Mouse (Mus musculus) limb, embryonic 15.5 days (tissue): ENCODE measurements at regions not wholly inside any gene's neighbourhood (a gene's known extent, or its start where the extent isn't known, plus 50 kb on each side); places are given as distances from the start of the nearest gene placed in this dataset.
A peak's percentile ranks its signal among the peaks of the same experiment; 100 is the strongest.

Experiments used
- ATAC-seq: fragments of 200-750 bp; cut with Nextera tagmentation; 2 replicates; pipeline ENCODE4 v1.8.0; 2017; ENCODE audit warnings: low read depth, moderate TSS enrichment; ENCODE audit not compliant: insufficient number of reproducible peaks, low FRiP score, low TSS enrichment
- H3K27ac ChIP-seq: fragments of 300-500 bp; sonication (generic); 2 replicates; pipeline ENCODE4 v1.5.1; 2015; ENCODE audit warnings: moderate library complexity, mild to moderate bottlenecking, inconsistent platforms
- H3K27me3 ChIP-seq: fragments of 300-500 bp; sonication (generic); 2 replicates; pipeline ENCODE4 v1.6.1; 2015; ENCODE audit warnings: inconsistent platforms
- H3K36me3 ChIP-seq: fragments of 300-500 bp; sonication (generic); 2 replicates; pipeline ENCODE4 v1.6.1; 2015; ENCODE audit warnings: inconsistent platforms
- H3K4me1 ChIP-seq: fragments of 300-500 bp; sonication (generic); 2 replicates; pipeline ENCODE4 v1.6.1; 2015; ENCODE audit warnings: inconsistent platforms
- H3K4me2 ChIP-seq: fragments of 300-500 bp; sonication (generic); 2 replicates; pipeline ENCODE4 v1.6.1; 2015; ENCODE audit warnings: mild to moderate bottlenecking, inconsistent platforms
- H3K4me3 ChIP-seq: fragments of 300-500 bp; sonication (generic); 2 replicates; pipeline ENCODE4 v1.5.1; 2015; ENCODE audit warnings: mild to moderate bottlenecking, inconsistent platforms
- H3K9ac ChIP-seq: fragments of 300-500 bp; sonication (generic); 2 replicates; pipeline ENCODE4 v1.6.1; 2015; ENCODE audit warnings: inconsistent platforms
- H3K9me3 ChIP-seq: fragments of 300-500 bp; sonication (generic); 2 replicates; pipeline ENCODE4 v1.6.1; 2016; ENCODE audit warnings: inconsistent platforms
- WGBS: fragments of 180-500 bp; shearing (Covaris S2); methylation state at CpG from one replicate; pipeline ENCODE4 v1.1.7; 2015; 5-methylcytosine and 5-hydroxymethylcytosine counted together

DNA sequence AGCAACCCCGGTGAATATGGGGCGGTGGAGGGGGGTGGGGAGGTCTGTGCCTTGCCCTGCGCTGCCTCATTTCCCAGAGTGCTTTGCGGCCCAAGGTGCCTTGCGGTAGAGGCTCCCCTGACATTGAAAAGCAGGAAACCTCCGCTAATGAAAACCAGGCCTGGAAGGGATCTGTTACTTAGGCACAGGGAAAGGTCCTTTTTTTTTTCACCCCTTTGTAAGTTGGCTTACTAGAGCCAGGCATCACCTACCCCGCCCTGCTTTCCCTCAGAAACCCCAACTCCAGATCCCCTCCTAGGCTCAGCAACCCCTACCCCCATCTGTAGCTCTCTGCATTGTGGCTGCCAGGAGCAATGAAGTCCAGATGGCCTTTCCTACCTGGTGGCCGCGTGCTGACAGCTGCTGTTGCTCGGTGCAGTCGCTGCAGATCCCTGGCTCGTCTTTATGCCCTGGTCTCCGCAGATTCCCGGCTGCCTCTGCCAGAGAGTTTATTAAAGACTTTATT lies 353.4 kb downstream of the Ptpru start:
- Histone ChIP-seq H3K4me1 (peaks cover 66% of the 10 kb centered on the region), H3K4me3 (no peak overlapping the region)
- WGBS, result 17% methylated on average over 14 of the region's 14 CpGs

GRCm38 (mm10) chr4:131485126-131485825 lies 352.8 kb downstream of the Ptpru start:
- WGBS, result 40% methylated on average over 13 of the region's 13 CpGs
- Histone ChIP-seq H3K27ac (peak overlapping the region; percentile 68), H3K4me3 (no peak overlapping the region), H3K4me1 (peaks cover 66% of the 10 kb centered on the region), H3K9me3 (no peaks in the 10 kb centered on the region), H3K36me3 (no peaks in the 10 kb centered on the region), H3K27me3 (no peaks in the 10 kb centered on the region; the same call in 1 of the 2 replicates), H3K4me2 (peak overlapping the region; percentile 19; the same call in 1 of the 2 replicates), H3K9ac (no peak overlapping the region)
- ATAC-seq, result no peak

More for the DNA sequence above, 353.4 kb downstream of the Ptpru start:
- Histone ChIP-seq H3K27ac (peak overlapping the region; percentile 68), H3K4me2 (peak overlapping the region; percentile 19; the same call in 1 of the 2 replicates), H3K27me3 (peaks cover 3% of the 10 kb centered on the region; the same call in 1 of the 2 replicates), H3K9ac (no peak overlapping the region), H3K9me3 (no peaks in the 10 kb centered on the region), H3K36me3 (no peaks in the 10 kb centered on the region)
- peak; percentile 49 for ATAC-seq

- Histone ChIP-seq H3K36me3 (no peaks in the 10 kb centered on the region), H3K27me3 (peaks cover 3% of the 10 kb centered on the region), H3K27ac (no peak overlapping the region), H3K9ac (no peak overlapping the region), H3K4me2 (no peak overlapping the region), H3K9me3 (no peaks in the 10 kb centered on the region), H3K4me1 (peaks cover 66% of the 10 kb centered on the region), H3K4me3 (no peak overlapping the region)
- WGBS, result 10% methylated on average over 4 of the region's 4 CpGs
- ATAC-seq, result no peak
These were observed 351.3 kb downstream of the Ptpru start for GRCm38 (mm10) chr4:131486821-131487220.

DNA sequence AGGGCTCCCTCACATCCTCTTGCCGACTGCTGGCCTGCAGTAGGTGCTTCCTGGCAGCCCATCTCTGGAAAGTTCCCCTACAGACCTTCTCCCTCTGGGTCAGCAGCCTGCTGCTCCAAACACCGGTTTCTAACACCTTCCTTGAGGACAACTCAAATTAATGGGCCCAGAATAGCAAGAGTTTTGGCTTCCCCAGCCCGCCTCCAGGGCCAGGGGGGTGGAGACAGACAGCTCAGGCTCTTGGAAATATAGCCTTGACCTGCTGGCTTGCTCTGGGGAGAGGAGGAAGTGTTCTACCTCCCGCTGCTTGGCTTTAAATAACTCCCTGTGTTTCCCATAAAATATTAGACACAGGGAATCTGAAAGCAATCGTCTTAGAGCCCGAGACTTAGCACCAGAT lies 349.8 kb downstream of the Ptpru start:
- H3K36me3 ChIP-seq, result no peaks in the 10 kb centered on the region
- H3K27ac ChIP-seq, result 0 out of 2 replicates have a peak overlapping the region, but pooled peaks have one; percentile 33
- 0 out of 2 replicates have a peak overlapping the region, but pooled peaks have one; percentile 3 for H3K4me2 ChIP-seq
- H3K4me3 ChIP-seq, result no peak overlapping the region
- H3K9me3 ChIP-seq, result no peaks in the 10 kb centered on the region
- peaks cover 57% of the 10 kb centered on the region for H3K4me1 ChIP-seq
- ATAC-seq, result no peak
- H3K9ac ChIP-seq, result no peak overlapping the region
- WGBS, result 13% methylated on average over 6 of the region's 6 CpGs
- peaks cover 8% of the 10 kb centered on the region for H3K27me3 ChIP-seq

- no peaks in the 10 kb centered on the region for H3K9me3 ChIP-seq
- WGBS, result 25% methylated on average over 3 of the region's 3 CpGs
- H3K4me1 ChIP-seq, result peaks cover 49% of the 10 kb centered on the region
- no peak for ATAC-seq
- no peak overlapping the region for H3K4me2 ChIP-seq
- H3K27me3 ChIP-seq, result peaks cover 13% of the 10 kb centered on the region
- no peak overlapping the region for H3K9ac ChIP-seq
- H3K27ac ChIP-seq, result no peak overlapping the region
- no peaks in the 10 kb centered on the region for H3K36me3 ChIP-seq
- no peak overlapping the region for H3K4me3 ChIP-seq
These were observed 349.0 kb downstream of the Ptpru start for GRCm38 (mm10) chr4:131489056-131489455.

DNA sequence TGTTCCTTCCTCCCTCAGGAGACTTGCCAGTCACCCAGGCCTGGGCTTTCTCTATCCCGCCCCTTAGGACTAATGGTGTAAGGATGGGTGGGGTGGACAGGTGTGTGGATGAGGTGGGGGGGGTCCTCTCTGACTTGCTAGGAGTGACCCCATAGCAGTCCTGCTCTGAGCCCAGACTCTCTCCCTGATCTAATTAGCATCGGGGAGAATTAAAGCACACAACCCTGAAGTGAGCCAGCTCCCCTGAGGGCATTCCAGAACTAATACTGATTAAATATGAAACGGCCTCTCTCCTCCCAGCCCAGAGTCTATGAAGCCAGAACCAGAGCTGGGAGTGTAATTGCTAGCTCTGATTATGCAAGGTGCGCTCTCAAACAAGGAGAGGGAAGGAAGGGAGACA lies 346.1 kb downstream of the Ptpru start:
- Histone ChIP-seq H3K4me2 (no peak overlapping the region), H3K36me3 (no peaks in the 10 kb centered on the region), H3K27ac (no peak overlapping the region), H3K27me3 (peaks cover 17% of the 10 kb centered on the region), H3K4me1 (peaks cover 34% of the 10 kb centered on the region), H3K9me3 (no peaks in the 10 kb centered on the region), H3K9ac (no peak overlapping the region), H3K4me3 (no peak overlapping the region)
- 28% methylated on average over 4 of the region's 4 CpGs for WGBS
- ATAC-seq, result no peak

GRCm38 (mm10) chr4:131493726-131494125 lies 344.4 kb downstream of the Ptpru start:
- Histone ChIP-seq H3K4me3 (no peak overlapping the region), H3K4me1 (peaks cover 20% of the 10 kb centered on the region)
- WGBS, result 63% methylated on average over 4 of the region's 4 CpGs

DNA sequence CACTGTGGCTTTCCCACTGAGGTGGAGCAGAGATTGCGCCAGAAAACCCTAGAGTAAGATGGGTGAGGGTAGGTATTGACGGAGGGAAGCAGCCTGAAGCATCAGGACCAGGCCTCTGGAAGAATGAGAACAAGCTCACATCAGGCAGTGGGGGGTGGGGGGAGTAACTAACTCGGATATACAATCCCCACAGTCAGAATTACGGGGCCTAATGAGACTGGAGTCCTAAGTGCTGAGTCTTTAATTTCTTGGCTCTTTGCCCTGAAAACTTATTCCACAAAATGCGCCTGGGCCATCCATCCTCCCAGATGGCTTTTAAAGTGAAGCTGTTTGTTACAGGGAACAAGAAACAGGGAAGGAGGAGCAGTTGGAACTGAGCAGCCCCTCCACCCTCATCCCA lies 341.2 kb downstream of the Ptpru start:
- H3K27me3 ChIP-seq, result peaks cover 15% of the 10 kb centered on the region; the same call in 1 of the 2 replicates
- no peaks in the 10 kb centered on the region for H3K36me3 ChIP-seq
- ATAC-seq, result no peak
- no peak overlapping the region for H3K4me2 ChIP-seq
- H3K4me1 ChIP-seq, result peaks cover 12% of the 10 kb centered on the region; the same call in 1 of the 2 replicates
- WGBS, result 23% methylated on average over 5 of the region's 5 CpGs
- H3K4me3 ChIP-seq, result no peak overlapping the region
- no peak overlapping the region for H3K27ac ChIP-seq
- no peak overlapping the region for H3K9ac ChIP-seq
- H3K9me3 ChIP-seq, result no peaks in the 10 kb centered on the region

More at GRCm38 (mm10) chr4:131493726-131494125, 344.4 kb downstream of the Ptpru start:
- no peak overlapping the region for H3K4me2 ChIP-seq
- H3K9me3 ChIP-seq, result no peaks in the 10 kb centered on the region
- H3K27ac ChIP-seq, result no peak overlapping the region
- ATAC-seq, result no peak
- H3K9ac ChIP-seq, result no peak overlapping the region
- H3K36me3 ChIP-seq, result no peaks in the 10 kb centered on the region
- H3K27me3 ChIP-seq, result peaks cover 17% of the 10 kb centered on the region

GRCm38 (mm10) chr4:131500928-131501650 lies 337.0 kb downstream of the Ptpru start:
- ATAC-seq, result no peak
- Histone ChIP-seq H3K27me3 (no peaks in the 10 kb centered on the region), H3K36me3 (no peaks in the 10 kb centered on the region), H3K9ac (no peak overlapping the region), H3K4me2 (no peak overlapping the region), H3K27ac (no peak overlapping the region), H3K4me3 (no peak overlapping the region), H3K9me3 (no peaks in the 10 kb centered on the region), H3K4me1 (peaks cover 8% of the 10 kb centered on the region; the same call in 1 of the 2 replicates)
- WGBS, result 78% methylated on average over 10 of the region's 10 CpGs

DNA sequence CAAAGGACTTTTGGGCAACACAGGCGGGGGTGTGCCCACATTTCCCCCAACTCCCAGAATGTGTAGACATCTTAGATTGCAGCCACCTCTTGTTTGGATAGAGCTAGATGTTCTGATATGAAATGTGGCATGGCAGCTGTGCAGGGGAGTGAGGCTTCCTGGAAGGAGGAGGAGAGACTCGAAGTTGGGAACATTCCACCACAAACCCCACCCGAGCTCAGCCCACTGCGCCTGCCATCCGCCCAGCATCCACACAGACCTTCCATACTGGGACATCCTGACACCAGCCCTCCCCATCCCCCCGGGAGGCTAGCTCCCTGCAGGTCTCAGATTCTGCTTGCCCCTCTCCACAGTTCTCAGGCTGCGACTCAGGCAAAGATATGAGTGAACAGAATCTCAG lies 329.9 kb downstream of the Ptpru start:
- no peak overlapping the region for H3K9ac ChIP-seq
- no peak for ATAC-seq

DNA sequence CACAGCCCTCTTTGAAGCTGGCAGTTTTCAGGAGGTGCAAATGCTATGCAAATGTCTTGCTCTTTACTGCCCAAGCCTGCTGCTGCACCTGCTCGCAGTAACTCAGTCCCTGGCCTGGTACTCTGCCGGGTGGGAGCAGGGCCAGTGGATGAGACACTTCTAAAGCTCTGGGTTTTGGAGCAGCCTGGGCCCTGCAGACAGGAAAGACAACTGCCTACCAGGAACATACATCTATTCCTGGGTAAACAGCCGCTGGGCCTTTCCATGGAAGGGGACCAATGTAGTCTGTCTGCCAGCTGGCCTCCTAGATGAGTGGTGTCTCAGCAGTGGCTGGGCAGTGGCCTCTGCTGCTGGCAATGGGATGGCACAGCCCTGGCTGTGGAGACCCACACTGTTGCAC lies 326.5 kb downstream of the Ptpru start:
- Histone ChIP-seq H3K4me2 (no peak overlapping the region), H3K27me3 (no peaks in the 10 kb centered on the region), H3K36me3 (no peaks in the 10 kb centered on the region), H3K9ac (no peak overlapping the region), H3K9me3 (no peaks in the 10 kb centered on the region), H3K4me3 (no peak overlapping the region), H3K27ac (no peak overlapping the region), H3K4me1 (no peaks in the 10 kb centered on the region)
- no peak for ATAC-seq
- WGBS, result 48% methylated on average over 3 of the region's 3 CpGs

More for the DNA sequence above, 329.9 kb downstream of the Ptpru start:
- H3K27me3 ChIP-seq, result no peaks in the 10 kb centered on the region
- no peak overlapping the region for H3K27ac ChIP-seq
- H3K4me2 ChIP-seq, result no peak overlapping the region
- no peaks in the 10 kb centered on the region for H3K36me3 ChIP-seq
- no peak overlapping the region for H3K4me3 ChIP-seq
- H3K4me1 ChIP-seq, result no peaks in the 10 kb centered on the region
- WGBS, result 58% methylated on average over 7 of the region's 7 CpGs
- no peaks in the 10 kb centered on the region for H3K9me3 ChIP-seq

DNA sequence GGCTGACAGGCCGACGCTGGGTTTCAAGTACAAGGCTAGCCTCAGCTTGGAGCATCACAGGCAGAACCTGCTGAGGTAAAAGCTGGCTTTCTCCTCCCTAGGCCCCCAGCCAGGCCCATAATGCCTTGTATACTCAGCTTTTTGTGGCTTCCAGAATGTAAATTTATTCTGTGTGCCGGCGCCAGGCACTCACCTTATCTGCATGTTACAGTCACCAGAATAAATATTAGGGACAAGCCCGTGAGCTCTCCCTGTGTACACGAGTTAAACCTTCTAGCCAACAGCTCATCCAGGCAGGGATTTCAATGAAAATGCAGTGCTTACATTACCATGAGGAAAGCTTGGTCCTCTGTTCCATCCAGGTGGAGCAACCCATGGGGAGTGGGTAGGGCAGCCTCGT lies 325.3 kb downstream of the Ptpru start:
- H3K4me2 ChIP-seq, result no peak overlapping the region
- H3K9ac ChIP-seq, result no peak overlapping the region
- H3K4me1 ChIP-seq, result no peaks in the 10 kb centered on the region
- H3K9me3 ChIP-seq, result no peaks in the 10 kb centered on the region
- H3K27me3 ChIP-seq, result no peaks in the 10 kb centered on the region
- H3K27ac ChIP-seq, result no peak overlapping the region
- 73% methylated on average over 7 of the region's 7 CpGs for WGBS
- ATAC-seq, result no peak
- no peaks in the 10 kb centered on the region for H3K36me3 ChIP-seq
- H3K4me3 ChIP-seq, result no peak overlapping the region
